Mouse (Mus musculus) yolk sac, embryonic 10.5 days (tissue): Measurements from ENCODE around the gene Scfd2.

ENCODE experiments used
- DNase-seq: peaks from one replicate; pipeline ENCODE4 v3.0.0-alpha.2; 2017; ENCODE audit warnings: low spot score

The Scfd2 gene

GRCm38 (mm10) chr5:74173162-74173844 is 358.3 kb downstream of the Scfd2 start:
- no peak for DNase-seq

GRCm38 (mm10) chr5:74172208-74172607 is 359.4 kb downstream of the Scfd2 start:
- peak; percentile 35 for DNase-seq

- peak; percentile 75 for DNase-seq
Observed at GRCm38 (mm10) chr5:74171768-74172167, 359.8 kb downstream of the Scfd2 start.

GRCm38 (mm10) chr5:74168085-74168484 is 363.5 kb downstream of the Scfd2 start:
- peak; percentile 45 for DNase-seq

GRCm38 (mm10) chr5:74166642-74167041 is 364.9 kb downstream of the Scfd2 start:
- no peak for DNase-seq

GRCm38 (mm10) chr5:74164547-74164946 is 367.0 kb downstream of the Scfd2 start:
- no peak for DNase-seq

- DNase-seq: no peak
Observed at GRCm38 (mm10) chr5:74163141-74163540, 368.4 kb downstream of the Scfd2 start.

GRCm38 (mm10) chr5:74162013-74162412 is 369.5 kb downstream of the Scfd2 start:
- no peak for DNase-seq

- DNase-seq: peak; percentile 44
Observed at GRCm38 (mm10) chr5:74161297-74161926, 370.1 kb downstream of the Scfd2 start.

- DNase-seq: no peak
Observed at GRCm38 (mm10) chr5:74160349-74160748, 371.2 kb downstream of the Scfd2 start.

GRCm38 (mm10) chr5:74159906-74160305 is 371.7 kb downstream of the Scfd2 start:
- DNase-seq: peak; percentile 53

- DNase-seq: no peak
Observed at GRCm38 (mm10) chr5:74158929-74159632, 372.5 kb downstream of the Scfd2 start.

- no peak for DNase-seq
Observed at GRCm38 (mm10) chr5:74155860-74156351, 375.7 kb downstream of the Scfd2 start.
